In genomic region chr6:48862816-48863215, GRCm38 (mm10) we compare ENCODE assay signal across 18 mouse cellular contexts. TPM values are rescaled to one million over a fixed set of nuclear protein-coding genes. Genes with fewer than 3 reads are reported as not detected.
"Had no signal": no experiment of that assay in that cellular context is flagged by ENCODE, and none has a peak within 500 bp of the region (broad histone marks: within the 10 kb centered on the region; RNA-seq: fewer than 3 reads in every experiment).

No protein-coding gene starts in this region.

- H3K4me1 ChIP-seq: liver, embryonic 15.5 days had no signal

- H3K9me3 ChIP-seq: limb, embryonic 12.5 days; liver, embryonic 15.5 days; lung, embryonic 15.5 days; megakaryocyte, embryonic 14.5 days; midbrain, embryonic 13.5 days had no signal

- H3K27ac ChIP-seq: layer of hippocampus, adult 2 months; limb, embryonic 12.5 days; liver, embryonic 15.5 days; macrophage; midbrain, embryonic 13.5 days; stomach, postnatal 0 days had no signal

- H3K27me3 ChIP-seq: limb, embryonic 12.5 days; liver, embryonic 15.5 days; lung, embryonic 15.5 days; midbrain, embryonic 13.5 days had no signal

- H3K9ac ChIP-seq: limb, embryonic 12.5 days; liver, embryonic 15.5 days; lung, embryonic 15.5 days; midbrain, embryonic 13.5 days had no signal

- H3K4me3 ChIP-seq: layer of hippocampus, adult 2 months; limb, embryonic 12.5 days; liver, embryonic 15.5 days; lung, embryonic 15.5 days; megakaryocyte, embryonic 14.5 days; midbrain, embryonic 13.5 days had no signal

- ATAC-seq: hindbrain, embryonic 16.5 days; inflammation-experienced regulatory T-cells, adult 6 months; midbrain, embryonic 13.5 days had no signal

- H3K4me2 ChIP-seq: limb, embryonic 12.5 days; liver, embryonic 15.5 days; lung, embryonic 15.5 days; midbrain, embryonic 13.5 days had no signal

- H3K36me3 ChIP-seq: limb, embryonic 12.5 days; liver, embryonic 15.5 days; lung, embryonic 15.5 days; midbrain, embryonic 13.5 days had no signal

- DNase-seq: right cerebral cortex, adult 18-20 months; right cerebral cortex, postnatal 25 days; thymus, adult 2 months; thymus, postnatal 25 days had no signal

RNA-seq across cellular contexts. Expression of gene Aoc1, which starts 9.9 kb away (rescaled TPM):
- total RNA-seq: layer of hippocampus, adult 2 months; layer of hippocampus, postnatal 10 days; left cerebral cortex, postnatal 36 days; midbrain, postnatal 0 days had no signal
- polyA plus RNA-seq: hindbrain, embryonic 16.5 days; inflammation-experienced regulatory T-cells, adult 6 months; limb, embryonic 12.5 days; liver, embryonic 15.5 days; macrophage; midbrain, embryonic 13.5 days; neural tube, embryonic 14.5 days; stomach, postnatal 0 days had no signal
